Mouse (Mus musculus): ENCODE data around the gene Synj2.

DNA sequence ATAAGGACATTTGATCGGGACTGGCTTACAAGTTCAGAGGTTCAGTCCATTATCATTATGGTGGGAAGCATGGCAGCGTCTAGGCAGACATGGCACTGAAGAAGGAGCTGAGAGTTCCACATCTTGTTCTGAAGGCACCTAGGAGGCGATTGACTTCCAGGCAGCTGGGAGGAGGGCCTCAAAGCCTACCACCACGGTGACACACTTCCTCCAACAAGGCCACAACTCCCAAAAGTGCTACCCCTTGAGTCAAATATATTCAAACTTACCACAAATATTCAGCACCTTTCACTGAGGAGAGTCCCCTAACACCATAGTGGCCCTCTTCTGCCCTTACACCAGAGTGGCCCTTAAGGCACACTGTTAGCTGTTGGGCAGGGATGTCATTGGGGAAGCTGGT lies 73.9 kb downstream of the Synj2 start:
- TF ChIP-seq CTCF (IDR thresholded peaks at IDR 0.05 in 2 of 3, conservative IDR thresholded peaks at IDR 0.05 in 1 of 3; ENCODE audit: control insufficient read depth in 1 of 3, insufficient read depth in 1 of 3, low read depth in 2 of 3, low read length in 3 of 3, poor library complexity in 1 of 3, severe bottlenecking in 1 of 3) = no peak
- no peak for TF ChIP-seq GATA1 (IDR thresholded peaks at IDR 0.05; ENCODE audit: low read depth, low read length)
- no peak for TF ChIP-seq NELFE (IDR thresholded peaks at IDR 0.05; ENCODE audit: low read depth, low read length)
- TF ChIP-seq RCOR1 (IDR thresholded peaks at IDR 0.05; ENCODE audit: low read depth, low read length) = no peak
- TF ChIP-seq SMC3 (IDR thresholded peaks at IDR 0.05; ENCODE audit: low read depth, low read length) = no peak
- no peak for TF ChIP-seq TCF12 (IDR thresholded peaks at IDR 0.05; ENCODE audit: low read depth, low read length)
- TF ChIP-seq ZMIZ1 (IDR thresholded peaks at IDR 0.05; ENCODE audit: low read depth, low read length) = no peak
- TF ChIP-seq BHLHE40 (IDR thresholded peaks at IDR 0.05; ENCODE audit: borderline replicate concordance, low read depth, low read length) = no peak
- TF ChIP-seq ETS1 (IDR thresholded peaks at IDR 0.05; ENCODE audit: low read depth, low read length) = no peak
- no peak for TF ChIP-seq MAFK (IDR thresholded peaks at IDR 0.05; ENCODE audit: borderline replicate concordance, low read depth, low read length)
- TF ChIP-seq EP300 (IDR thresholded peaks at IDR 0.05; ENCODE audit: low read depth in 1 of 2, low read length in 2 of 2) = no peak
- TF ChIP-seq UBTF (IDR thresholded peaks at IDR 0.05; ENCODE audit: borderline replicate concordance, insufficient read depth, low read depth, low read length) = no peak
- no peak for TF ChIP-seq USF1 (IDR thresholded peaks at IDR 0.05; ENCODE audit: low read depth, low read length)
- no peak for TF ChIP-seq CHD2 (IDR thresholded peaks at IDR 0.05; ENCODE audit: low read length)
